Mouse (Mus musculus) thymus, postnatal 14 days (tissue): ENCODE data around the gene Bend7.

Experiments used
- DNase-seq: peaks from one replicate; pipeline ENCODE4 v3.0.0; 2021

Gene Bend7

GRCm38 (mm10) chr2:4717769-4718661, at the start of gene Bend7:
Gene Bend7, plus strand, starts transcription at chr2:4717831.
- peak; percentile 11 for DNase-seq

GRCm38 (mm10) chr2:4668626-4669025, 49.0 kb upstream of the Bend7 start:
- DNase-seq: no peak

GRCm38 (mm10) chr2:4669701-4670100, 47.9 kb upstream of the Bend7 start:
- DNase-seq: no peak

- no peak for DNase-seq
Measured at GRCm38 (mm10) chr2:4671636-4672035, 46.0 kb upstream of the Bend7 start.

GRCm38 (mm10) chr2:4679886-4680285, 37.7 kb upstream of the Bend7 start:
- DNase-seq: no peak

GRCm38 (mm10) chr2:4711262-4711661, 6.4 kb upstream of the Bend7 start:
- DNase-seq: peak; percentile 20

- DNase-seq: peak; percentile 4
Measured at GRCm38 (mm10) chr2:4717081-4717768, 406 bp upstream of the Bend7 start.

GRCm38 (mm10) chr2:4723088-4723487, 5.5 kb downstream of the Bend7 start:
- no peak for DNase-seq

- peak; percentile 27 for DNase-seq
Measured at GRCm38 (mm10) chr2:4730161-4730560, 12.5 kb downstream of the Bend7 start.

GRCm38 (mm10) chr2:4733971-4734370, 16.3 kb downstream of the Bend7 start:
- DNase-seq: no peak

- no peak for DNase-seq
Measured at GRCm38 (mm10) chr2:4736095-4736797, 18.6 kb downstream of the Bend7 start.

- DNase-seq: no peak
Measured at GRCm38 (mm10) chr2:4736798-4737155, 19.1 kb downstream of the Bend7 start.

- DNase-seq: no peak
Measured at GRCm38 (mm10) chr2:4751918-4752317, 34.3 kb downstream of the Bend7 start.

GRCm38 (mm10) chr2:4755716-4756115, 38.1 kb downstream of the Bend7 start:
- DNase-seq: no peak

- DNase-seq: no peak
Measured at GRCm38 (mm10) chr2:4757218-4757617, 39.6 kb downstream of the Bend7 start.

GRCm38 (mm10) chr2:4760741-4761140, 43.1 kb downstream of the Bend7 start:
- no peak for DNase-seq

GRCm38 (mm10) chr2:4761906-4762305, 44.3 kb downstream of the Bend7 start:
- DNase-seq: no peak

- DNase-seq: no peak
Measured at GRCm38 (mm10) chr2:4764071-4764470, 46.4 kb downstream of the Bend7 start.

- DNase-seq: no peak
Measured at GRCm38 (mm10) chr2:4770376-4770775, 52.7 kb downstream of the Bend7 start.

- no peak for DNase-seq
Measured at GRCm38 (mm10) chr2:4773911-4774310, 56.3 kb downstream of the Bend7 start.

- DNase-seq: no peak
Measured at GRCm38 (mm10) chr2:4777291-4777690, 59.7 kb downstream of the Bend7 start.

- no peak for DNase-seq
Measured at GRCm38 (mm10) chr2:4781641-4782040, 64.0 kb downstream of the Bend7 start.

- DNase-seq: no peak
Measured at GRCm38 (mm10) chr2:4782401-4782800, 64.8 kb downstream of the Bend7 start.
